Mouse (Mus musculus): ENCODE data around the gene Odf4.
"Not testable (repeated sequence)": the region's sequence is repeated elsewhere in the genome, so short reads cannot be mapped to it uniquely, and the experiment has no call there.

The Odf4 gene

DNA sequence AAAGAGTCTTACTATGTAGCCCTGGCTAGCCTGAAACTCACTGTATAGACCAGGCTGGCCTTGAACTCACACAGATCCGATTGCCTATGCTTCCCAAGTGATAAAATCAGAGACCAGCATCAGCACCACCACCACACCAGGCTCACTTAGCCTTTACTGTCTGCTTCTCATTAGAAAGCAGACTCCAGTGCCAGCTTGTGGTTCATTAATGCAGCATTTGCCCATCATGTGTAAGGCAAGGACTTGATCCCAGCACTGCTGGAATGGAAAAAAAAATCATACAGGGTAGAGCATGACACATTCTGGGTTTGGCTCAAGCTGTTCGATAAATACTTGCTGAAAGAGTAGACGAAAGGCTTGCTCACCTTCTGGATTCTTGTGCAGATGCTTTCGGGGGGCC, 19.1 kb upstream of the Odf4 start:
- no peak for DNase-seq

DNA sequence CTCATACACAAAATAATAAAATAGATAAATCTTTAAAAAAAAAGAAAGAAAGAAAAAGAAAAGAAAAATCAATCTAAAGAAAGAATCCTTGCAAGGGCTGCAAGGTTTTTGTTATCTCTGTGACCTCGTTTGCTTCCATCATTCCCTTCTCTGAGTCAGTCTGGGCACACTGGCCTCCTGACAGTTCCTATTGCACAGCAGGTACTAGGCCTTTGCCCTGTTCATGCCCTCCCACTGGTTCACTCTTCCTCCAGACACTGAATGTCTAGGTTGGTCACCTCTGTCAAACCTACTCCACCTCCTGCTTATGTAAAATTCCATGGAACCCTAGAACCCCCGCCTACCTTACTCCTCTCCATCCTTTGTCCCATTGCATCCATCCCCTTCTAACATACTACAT, 18.4 kb upstream of the Odf4 start:
- DNase-seq = no peak

DNA sequence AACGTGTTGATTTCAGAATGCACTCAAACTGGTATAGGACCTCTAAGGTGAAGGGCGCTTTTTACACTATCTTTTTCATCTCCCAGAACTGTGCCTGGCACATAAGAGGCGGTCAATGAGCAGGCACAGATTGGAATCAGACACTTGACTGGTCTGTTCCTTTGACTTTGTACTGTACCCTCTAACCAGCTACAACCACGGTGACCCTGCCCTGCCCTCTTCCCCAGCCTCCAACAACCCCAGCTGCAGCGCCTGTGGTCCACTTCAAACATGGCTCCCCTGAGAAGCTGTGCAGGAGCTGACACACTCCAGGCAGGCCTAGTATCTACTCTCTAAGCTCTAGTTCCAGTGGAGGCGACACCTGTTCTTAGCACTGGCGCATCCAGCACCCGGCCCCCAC, 15.8 kb upstream of the Odf4 start:
- DNase-seq = no peak

DNA sequence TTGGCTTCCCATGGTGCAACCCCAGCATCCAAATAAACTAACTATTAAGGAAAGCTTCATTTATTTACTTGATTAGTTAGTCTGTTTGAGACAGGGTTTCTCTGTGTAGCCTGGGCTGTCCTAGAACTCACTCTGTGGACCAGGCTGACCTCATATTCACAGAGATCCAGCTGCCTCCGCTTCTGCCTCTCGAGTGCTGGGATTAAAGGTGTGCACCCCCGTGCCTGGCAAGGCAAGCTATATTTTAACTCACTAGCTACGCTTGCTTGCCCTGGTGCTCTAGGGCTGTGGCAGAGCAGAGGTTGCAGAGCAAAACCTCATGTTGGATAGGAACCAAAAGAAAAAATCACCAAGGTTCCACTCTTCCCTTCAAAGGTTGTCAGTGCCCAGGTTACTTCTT, 13.6 kb upstream of the Odf4 start:
- DNase-seq = no peak

DNA sequence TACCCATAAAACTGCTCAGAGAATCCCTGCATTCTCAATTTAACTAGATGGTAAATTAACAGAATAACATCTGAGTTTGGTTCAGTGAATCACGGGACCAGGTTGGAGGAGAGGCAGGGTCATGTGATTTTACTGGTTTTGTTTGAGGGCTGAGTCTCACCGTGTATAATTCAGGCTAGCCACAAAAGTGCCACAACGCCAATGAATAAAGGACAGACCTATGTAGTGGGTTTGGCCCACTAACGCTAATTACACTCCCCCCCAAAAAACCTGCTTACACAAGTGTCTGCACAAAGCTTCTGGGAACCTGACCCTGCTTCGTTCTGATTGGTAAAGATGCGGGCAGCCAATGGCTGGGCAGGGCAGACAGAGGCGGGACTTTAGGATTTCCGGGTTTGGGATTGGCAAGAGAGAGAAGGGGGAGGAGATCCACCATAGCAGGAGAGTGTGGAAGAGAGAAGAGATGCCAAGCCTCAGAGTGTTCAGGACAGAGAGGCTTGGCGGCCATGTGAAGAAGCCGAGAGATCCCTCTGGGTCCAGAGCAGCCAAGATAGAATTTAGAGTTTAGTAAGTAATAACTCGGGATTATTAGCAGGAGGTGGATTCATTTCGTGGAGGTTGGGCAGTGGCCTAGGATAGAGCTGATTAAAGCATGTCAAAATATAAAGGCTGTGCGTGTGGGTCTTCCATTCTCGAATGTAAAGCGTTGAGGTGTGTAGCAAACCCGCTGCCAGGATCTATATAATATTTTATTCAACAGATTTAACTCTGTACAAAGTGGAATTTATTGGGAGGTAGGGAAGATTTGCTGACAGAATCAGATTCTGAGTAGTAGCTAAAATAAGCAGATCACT, 12.8 kb upstream of the Odf4 start:
- DNase-seq = peak; percentile 85

DNA sequence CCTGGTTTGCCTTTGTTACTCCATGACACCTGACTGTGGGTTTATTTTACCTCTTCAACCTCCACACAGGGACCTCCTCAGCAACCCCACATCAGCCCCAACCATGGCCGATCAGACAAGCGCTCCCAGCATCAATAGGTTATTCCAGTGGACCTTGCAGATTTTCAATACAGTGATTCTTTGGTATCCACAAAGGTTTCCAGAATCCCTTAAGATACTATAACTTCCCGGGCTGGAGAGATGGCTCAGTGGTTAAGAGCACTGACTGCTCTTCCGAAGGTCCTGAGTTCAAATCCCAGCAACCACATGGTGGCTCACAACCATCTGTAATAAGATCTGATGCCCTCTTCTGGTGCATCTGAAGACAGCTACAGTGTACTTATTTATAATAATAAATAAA, 10.1 kb upstream of the Odf4 start:
- not testable (repeated sequence) for DNase-seq

DNA sequence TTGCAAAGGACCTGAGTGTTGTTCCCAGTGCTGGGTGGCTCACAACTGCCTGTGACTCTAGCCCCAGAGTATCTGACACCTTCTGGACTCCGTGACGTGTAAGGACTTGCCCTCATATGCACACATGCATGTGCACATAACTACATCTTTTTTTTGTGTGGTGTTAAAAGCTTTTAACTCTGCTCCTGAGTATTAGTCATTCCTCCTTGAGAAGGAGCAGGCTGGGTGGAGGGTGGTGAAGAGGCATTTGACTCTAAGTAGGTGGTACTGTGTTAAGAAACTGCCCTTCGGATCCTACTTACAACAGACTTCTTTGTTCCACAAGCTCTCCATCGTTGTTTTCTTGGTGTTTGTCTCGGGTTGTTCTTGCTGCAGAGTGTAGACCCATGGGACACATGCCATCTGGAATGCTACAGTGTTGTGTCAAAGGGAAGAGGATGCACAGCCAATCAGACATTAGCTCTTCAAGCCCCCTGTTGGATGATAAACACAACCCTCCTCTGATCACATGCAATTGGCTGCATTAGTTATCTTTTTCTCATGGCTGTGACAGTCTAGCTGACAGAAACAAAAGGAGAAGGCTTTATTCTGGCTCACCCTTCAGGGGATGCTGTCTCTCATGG, 7.1 kb upstream of the Odf4 start:
- DNase-seq = no peak

DNA sequence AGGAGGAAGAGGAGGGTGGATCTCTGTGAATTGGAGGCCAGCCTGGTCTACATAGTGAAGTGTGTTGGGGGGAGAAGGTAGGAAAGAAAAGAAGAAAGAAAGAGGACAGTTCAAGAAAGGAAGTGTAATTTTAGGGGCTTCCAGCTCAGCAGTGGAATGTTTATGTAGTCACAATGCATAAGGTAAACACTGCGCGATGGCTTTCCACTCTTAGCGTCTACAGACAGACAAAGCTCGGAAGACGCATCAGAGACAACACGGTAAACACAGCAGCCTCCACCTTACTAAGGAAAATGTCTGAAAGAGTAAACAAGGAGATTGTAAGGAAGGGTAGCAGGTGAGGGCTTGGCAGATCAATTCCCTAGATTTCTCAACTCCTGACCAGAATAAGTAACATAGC, 3.1 kb upstream of the Odf4 start:
- DNase-seq = no peak

DNA sequence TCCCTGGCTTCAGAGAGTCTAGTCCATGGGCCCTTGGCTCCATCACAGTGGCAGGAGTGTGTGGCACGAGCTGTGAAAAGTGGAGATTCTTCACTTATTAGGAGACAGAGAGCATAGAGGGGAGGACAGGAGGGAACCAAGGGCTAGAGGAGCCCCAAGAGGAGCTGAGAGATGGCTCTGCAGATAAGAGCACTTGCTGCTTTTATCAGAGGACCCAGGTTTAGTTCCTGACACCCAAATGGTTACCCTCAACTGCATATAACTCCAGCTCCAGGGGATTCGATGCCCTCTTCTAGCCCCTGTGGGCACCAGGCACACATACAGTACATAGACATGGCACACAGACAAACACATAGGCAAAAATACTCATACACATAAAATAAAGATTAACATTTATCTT, 2.1 kb downstream of the Odf4 start:
- no peak for DNase-seq

DNA sequence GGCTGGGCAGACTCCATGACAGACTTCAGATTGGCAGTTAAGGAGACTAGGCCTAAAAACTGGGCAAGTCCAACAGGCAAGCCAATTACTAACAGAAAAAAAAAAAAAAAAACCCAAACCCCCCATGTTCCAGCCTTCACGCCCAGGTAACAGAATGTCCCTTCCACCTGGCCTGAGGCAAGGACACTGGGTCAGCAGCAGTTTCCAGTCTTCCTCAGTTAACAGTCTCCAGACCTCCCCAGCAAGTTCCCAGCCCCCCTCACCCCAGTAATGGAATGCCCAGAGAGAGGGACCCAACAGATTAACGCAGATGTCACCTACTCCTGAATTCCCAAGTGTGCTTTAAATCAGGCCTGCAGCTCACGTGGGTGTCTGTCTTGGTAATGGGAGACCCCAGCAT, 3.7 kb downstream of the Odf4 start:
- DNase-seq = no peak

DNA sequence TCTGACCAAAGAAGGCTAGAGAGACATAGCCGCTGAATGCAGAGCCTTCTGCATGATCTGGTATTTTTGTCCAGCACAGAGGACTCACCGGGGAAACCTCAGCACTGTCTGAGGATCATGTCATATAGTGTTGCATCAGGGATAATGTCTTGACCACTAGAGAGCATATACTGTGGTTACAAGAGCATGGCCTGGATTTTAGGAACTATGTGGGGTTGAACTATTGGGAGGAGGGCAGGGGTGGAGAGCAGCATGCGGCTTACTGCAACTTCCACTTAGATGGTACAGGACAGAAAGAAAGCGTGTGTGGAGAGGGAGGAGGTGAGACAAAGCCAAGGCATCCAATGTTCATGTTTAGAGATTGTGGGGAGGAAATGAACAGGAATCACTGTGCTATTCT, 12.3 kb downstream of the Odf4 start:
- DNase-seq = no peak

DNA sequence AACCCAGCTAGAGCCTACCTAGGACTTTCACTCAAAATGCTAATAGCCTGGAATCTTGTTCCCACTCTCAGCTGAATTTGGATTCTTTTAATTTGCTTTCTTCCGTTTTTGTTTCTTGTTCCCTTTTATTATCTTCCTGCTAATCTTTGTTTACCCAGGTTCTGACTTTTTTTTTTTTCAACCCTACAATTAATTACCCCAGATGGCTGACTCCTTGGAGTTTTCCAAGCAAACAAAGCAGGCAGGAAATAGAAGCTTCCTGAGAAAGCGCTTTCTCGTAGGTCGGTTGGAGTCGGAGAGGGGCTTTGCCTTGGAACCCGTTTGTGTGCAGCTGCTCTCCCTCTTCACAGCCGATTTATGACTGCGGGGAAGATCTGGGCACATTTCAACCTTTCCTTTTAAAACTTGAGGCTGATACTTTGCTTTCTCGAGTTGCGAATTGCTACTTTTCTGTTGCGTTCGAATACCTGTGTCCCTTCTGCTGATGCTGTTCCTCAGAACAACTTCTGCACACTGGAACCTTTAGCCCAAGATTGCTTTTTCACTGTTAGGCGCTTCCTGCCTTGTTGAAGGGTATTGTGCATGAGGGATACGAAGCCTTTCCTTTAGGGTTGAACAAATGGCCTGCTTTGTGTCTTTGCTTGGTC, 15.2 kb downstream of the Odf4 start:
- DNase-seq = no peak

DNA sequence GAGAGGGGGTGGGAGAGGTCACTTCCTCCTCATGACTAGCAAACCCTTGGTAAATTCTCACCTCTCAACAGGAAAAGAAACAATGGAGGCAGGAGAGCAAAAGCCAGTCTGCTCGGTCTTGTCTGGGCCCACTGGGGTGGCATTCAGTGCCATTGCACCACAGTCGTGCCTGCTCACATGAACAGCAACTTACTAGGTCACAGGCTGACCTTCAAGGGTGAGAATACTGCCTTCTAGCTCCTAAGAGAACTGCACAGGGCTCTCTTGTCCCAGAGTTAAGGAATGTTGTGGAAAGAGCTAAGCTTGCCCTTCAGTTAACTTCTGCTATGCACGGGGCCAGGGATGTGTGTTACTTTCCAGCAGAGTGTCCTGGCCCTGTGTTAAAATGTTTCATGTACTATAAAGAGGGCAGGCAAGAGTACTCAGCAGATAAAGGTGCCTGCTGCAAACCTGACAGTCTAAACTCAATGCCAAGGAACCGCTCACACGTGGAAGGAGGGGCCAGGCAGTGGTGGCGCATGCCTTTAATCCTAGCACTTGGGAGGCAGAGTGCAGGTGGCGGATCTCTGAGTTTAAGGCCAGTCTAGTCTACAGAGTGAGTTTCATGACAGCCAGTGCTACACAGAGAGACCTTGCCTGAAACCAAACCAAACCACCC, 17.9 kb downstream of the Odf4 start:
- DNase-seq = no peak

DNA sequence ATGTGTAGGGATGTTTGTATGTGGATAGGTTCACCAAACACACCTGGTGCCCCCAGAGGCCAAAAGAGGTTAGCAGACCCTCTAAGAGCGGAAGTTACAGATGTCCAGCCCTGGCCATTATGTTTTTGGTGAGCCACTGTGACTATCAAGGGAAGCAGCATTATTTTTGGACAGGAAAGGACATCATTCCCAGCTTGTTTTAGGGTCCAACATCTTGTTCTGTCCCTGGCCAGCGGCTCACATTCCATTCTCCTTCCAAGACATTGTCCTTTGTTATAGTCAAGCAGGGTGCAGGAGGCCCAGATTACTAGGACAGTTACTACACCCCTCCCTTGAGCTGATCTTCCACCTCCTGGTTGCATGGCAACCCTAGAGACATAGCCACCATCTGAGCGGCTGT, 19.6 kb downstream of the Odf4 start:
- no peak for DNase-seq

DNA sequence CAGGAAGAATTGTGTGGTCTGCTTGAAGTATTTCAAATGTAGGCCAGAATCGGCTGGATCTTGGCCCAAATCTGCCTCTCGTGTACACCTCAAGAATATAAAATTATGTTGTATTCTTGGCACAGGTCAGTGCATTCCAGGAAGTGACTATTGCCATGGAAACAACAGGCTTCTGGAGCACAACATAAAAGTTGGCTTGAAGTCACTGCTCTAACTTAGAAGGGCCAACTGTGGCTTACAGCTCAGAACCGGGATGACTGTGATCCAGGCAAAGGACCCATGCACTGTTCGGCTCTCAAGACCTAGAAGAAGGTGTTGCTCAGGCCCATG, 20.5 kb downstream of the Odf4 start:
- DNase-seq = no peak

DNA sequence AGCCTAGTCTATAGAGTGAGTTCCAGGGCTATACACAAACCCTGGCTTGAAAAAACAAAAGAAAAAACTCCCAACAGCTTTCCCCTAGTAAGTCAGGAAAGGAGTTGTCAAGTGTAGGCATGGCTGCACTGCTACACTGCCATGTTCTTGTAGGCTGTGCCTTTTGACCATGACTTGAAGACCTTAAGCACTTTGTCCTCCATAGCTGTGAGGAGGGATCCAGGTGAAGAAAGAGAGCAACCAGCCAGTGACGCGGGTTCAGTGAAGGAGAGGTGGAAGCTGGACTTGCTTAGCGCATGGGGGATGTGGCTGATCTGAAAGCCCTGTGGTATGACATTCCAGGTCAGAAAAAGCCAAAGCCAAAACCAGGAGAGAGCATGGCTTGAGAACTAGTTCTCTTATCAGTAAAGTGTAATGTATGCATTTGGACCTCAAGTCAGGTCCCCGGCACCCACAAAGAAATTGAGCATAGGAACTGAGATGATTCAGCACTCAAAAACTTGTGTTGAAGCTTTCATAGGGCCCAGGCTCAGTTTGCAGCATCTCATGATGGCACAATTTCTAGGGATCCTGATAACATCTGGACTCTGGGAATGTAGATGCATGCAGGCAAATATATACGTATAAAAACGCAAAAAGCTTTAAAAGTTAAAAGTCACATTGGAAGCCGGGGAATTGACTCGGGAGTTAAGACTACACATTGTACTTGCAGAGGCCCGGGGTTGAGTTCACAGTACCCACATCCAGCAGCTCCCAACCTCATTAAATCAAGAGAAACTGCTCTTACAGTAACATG, 21.0 kb downstream of the Odf4 start:
- no peak for DNase-seq

DNA sequence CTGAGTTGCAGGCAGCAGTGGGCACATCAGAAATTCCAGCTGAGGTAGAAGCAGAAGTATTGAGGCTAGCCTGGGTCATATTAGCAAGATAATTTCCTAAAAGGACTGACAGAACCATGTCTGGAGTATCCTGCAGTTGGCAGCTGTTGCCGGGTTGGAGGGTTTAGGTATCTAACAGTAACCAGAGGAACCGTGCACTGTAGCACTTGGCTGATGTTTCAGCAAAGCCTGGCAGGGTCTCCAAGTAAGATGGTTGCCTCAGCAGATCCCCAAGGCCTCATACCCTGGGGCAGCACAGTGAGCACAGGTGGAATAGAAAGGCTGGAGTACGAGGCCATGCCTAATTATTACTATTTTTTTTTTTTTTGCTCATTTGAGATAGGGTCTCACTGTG, 21.7 kb downstream of the Odf4 start:
- DNase-seq = no peak

DNA sequence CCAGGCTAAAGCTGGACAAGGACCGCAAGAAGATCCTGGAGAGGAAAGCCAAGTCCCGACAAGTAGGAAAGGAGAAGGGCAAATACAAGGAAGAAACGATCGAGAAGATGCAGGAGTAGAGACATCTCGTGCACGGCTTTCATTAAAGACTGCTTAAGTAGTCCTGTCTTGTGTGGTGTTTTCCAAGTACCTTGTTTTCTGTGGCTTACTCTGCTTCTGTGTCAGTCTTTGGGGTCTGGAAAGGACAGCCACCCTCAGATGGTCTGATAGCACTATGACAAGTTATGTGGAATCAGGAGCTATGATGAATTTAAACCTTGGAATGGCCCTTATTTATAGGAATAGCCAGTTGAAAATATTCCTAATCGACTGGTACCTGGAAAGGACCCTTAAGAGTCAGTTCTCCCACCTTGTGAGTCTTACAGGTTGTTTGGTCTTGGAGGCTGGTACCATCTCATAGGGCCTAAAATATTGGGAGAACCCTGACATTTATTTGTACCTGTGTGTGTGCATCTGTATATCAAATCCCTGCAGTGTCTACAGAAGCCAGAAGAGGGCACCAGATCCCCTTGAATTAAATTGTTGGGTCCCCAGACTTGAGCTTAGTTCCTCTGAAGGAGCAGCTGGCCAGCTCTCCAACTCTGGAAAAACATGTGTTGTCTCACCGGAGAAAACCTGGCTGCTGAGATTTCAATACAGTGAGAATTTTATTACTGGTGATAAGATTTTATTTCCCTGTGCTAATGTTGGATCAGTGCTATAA, 22.3 kb downstream of the Odf4 start:
- DNase-seq = peak; percentile 77

DNA sequence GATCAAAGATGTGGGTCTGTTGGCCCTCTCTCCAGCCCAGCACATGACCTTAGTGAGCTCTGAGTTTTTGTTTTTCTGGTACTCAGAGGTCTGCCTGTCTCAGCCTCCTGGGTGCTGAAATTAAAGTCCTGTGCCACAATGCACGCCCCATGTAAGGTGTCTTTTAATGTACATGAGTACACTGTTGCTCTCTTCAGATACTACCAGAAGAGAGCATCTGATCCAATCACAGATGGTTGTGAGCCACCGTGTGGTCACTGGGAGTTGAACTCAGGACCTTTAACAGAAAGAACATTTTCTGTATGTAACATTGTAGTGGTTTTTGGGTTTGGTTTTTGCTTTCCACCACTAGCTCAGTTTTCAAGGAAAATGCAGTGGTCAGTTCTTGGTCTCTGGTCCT, 23.1 kb downstream of the Odf4 start:
- DNase-seq = no peak

DNA sequence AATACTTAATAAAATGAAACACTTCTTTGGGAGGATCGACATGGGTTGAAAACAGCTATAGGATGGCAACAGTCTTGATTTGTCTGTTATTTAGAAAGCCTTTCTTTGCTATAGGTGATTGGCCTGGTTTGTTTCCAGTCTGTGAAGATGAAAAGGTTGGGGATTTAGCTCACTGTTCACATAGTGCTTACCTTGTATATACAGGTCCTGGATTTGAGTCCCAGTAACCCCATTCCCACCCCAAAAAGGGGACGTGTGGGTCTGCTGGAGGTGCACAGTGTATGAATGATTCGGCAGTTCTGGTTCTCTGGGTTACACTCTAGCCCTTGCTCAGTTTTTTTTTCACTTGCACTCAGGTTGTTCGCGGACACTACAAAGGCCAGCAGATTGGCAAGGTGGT, 24.1 kb downstream of the Odf4 start:
- DNase-seq = no peak

DNA sequence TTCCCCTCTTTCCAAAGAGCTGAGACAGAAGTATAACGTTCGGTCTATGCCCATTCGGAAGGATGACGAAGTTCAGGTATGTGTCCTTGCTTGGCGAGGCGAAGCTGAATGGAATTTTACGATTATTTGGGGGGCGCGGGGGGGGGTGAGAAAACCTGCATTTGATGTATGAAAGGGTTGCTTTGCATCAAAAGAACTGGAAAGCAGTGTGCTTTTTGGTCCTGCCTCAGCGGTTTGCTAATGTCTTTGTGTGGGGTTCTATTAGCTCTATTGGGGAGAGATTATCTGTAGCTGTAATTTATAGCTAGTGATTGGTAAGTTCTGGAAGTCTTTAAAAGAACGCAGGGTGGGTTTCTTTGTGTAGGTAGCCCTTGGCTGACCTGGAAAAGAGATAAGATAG, 24.5 kb downstream of the Odf4 start:
- no peak for DNase-seq

DNA sequence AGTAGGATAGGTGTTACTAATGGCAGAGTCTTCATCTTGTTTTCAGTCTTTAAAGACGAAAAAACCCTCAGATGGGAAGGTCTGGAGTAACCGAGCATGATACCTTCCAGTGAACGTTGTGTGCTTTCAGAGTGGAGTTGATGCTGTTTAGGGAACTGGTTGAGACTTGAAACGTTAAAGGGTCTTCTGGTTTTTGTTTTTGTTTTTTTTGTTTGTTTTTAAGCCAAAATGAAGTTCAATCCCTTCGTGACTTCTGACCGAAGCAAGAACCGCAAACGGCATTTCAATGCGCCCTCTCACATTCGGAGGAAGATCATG, 24.9 kb downstream of the Odf4 start:
- DNase-seq = no peak

All from cerebellum, adult 8-10 months (tissue).